Mouse (Mus musculus) CH12.LX (cell line): ENCODE measurements around the gene Tacc2. TPM values are rescaled to one million over a fixed set of nuclear protein-coding genes. Genes with fewer than 3 reads are reported as not detected.

Source experiments
- DNase-seq: peaks from one replicate; pipeline ENCODE4 v3.0.0-alpha.2; 2013; ENCODE audit errors: extremely low read depth
- H3K27ac ChIP-seq: 2 replicates; pipeline ENCODE4 v1.5.1; 2012; ENCODE audit warnings: low read depth, mild to moderate bottlenecking, control low read depth, moderate library complexity; ENCODE audit not compliant: insufficient read depth
- H3K27me3 ChIP-seq: replicated peaks from 2 replicates; pipeline ENCODE3; 2012; ENCODE audit warnings: inconsistent platforms
- H3K36me3 ChIP-seq, 2 experiments: replicated peaks in 1 of 2; 2 replicates each; pipeline versions ENCODE3 to v1.6.1; 2012; ENCODE audit warnings: inconsistent platforms in 1 of 2, low read length in 1 of 2, mild to moderate bottlenecking in 1 of 2, mixed read lengths in 1 of 2, moderate library complexity in 1 of 2; ENCODE audit not compliant: control insufficient read depth in 1 of 2, insufficient read depth in 1 of 2
- H3K4me1 ChIP-seq, 2 experiments: 2 replicates each; pipeline ENCODE4 v1.6.1; 2012; ENCODE audit warnings: inconsistent platforms in 1 of 2, moderate library complexity in 1 of 2; ENCODE audit not compliant: insufficient read depth in 2 of 2, control insufficient read depth in 1 of 2
- H3K4me2 ChIP-seq: 2 replicates; pipeline ENCODE4 v1.6.1; 2012; ENCODE audit warnings: low read depth, mild to moderate bottlenecking, control low read depth; ENCODE audit not compliant: poor library complexity, insufficient read depth, severe bottlenecking
- H3K4me3 ChIP-seq, 3 experiments: fragments of 150-350 bp in 1 of 3; sonication (generic) in 1 of 3; replicated peaks in 1 of 3; 2 replicates each; pipeline versions ENCODE3 to v1.5.1; 2011 to 2012; ENCODE audit warnings: low read depth in 2 of 3, low read length in 2 of 3, mild to moderate bottlenecking in 2 of 3, moderate library complexity in 2 of 3, control low read depth in 1 of 3, improper control_type of control experiment in 1 of 3, inconsistent platforms in 1 of 3, mixed read lengths in 1 of 3; ENCODE audit not compliant: poor library complexity in 1 of 3
- H3K79me2 ChIP-seq: replicated peaks from 2 replicates; pipeline ENCODE4 v1.6.1; 2012; ENCODE audit warnings: mild to moderate bottlenecking, moderate library complexity; ENCODE audit not compliant: control insufficient read depth, poor library complexity, insufficient read depth, severe bottlenecking; ENCODE audit errors: extremely low read depth
- H3K9ac ChIP-seq: 2 replicates; pipeline ENCODE4 v1.6.1; 2012; ENCODE audit warnings: low read depth, mild to moderate bottlenecking, control low read depth, moderate library complexity; ENCODE audit not compliant: insufficient read depth
- H3K9me3 ChIP-seq: replicated peaks from 2 replicates; pipeline ENCODE3; 2012; ENCODE audit warnings: low read length, inconsistent platforms, mixed read lengths
- CHD2 ChIP-seq: IDR thresholded peaks from 2 replicates; pipeline ENCODE4 v1.6.1; 2011; ENCODE audit warnings: low read length, improper control_type of control experiment
- CTCF ChIP-seq, 2 experiments: IDR thresholded peaks in 1 of 2; conservative IDR thresholded peaks in 1 of 2; 2 replicates each; pipeline ENCODE4 v1.5.1; 2011 to 2012; ENCODE audit warnings: low read depth in 2 of 2, low read length in 2 of 2, improper control_type of control experiment in 1 of 2, inconsistent platforms in 1 of 2, mild to moderate bottlenecking in 1 of 2, moderate library complexity in 1 of 2
- E2F4 ChIP-seq: IDR thresholded peaks from 2 replicates; pipeline ENCODE4 v1.6.1; 2011; ENCODE audit warnings: low read depth, low read length, improper control_type of control experiment; ENCODE audit not compliant: insufficient replicate concordance
- ELF1 ChIP-seq: IDR thresholded peaks from 2 replicates; pipeline ENCODE4 v1.6.1; 2014; ENCODE audit warnings: low read depth, mild to moderate bottlenecking, inconsistent platforms, low read length, improper control_type of control experiment
- EP300 ChIP-seq: IDR thresholded peaks from 2 replicates; pipeline ENCODE4 v1.6.1; 2011; ENCODE audit warnings: low read length, improper control_type of control experiment
- GABPA ChIP-seq: IDR thresholded peaks from 2 replicates; pipeline ENCODE4 v1.6.1; 2012; ENCODE audit warnings: low read depth, low read length, improper control_type of control experiment, inconsistent platforms; ENCODE audit not compliant: insufficient replicate concordance
- IRF4 ChIP-seq: IDR thresholded peaks from 2 replicates; pipeline ENCODE4 v1.6.1; 2014; ENCODE audit warnings: low read depth, mild to moderate bottlenecking, inconsistent platforms, low read length, improper control_type of control experiment
- JUN ChIP-seq: IDR thresholded peaks from 2 replicates; pipeline ENCODE4 v1.6.1; 2011; ENCODE audit warnings: low read depth, mild to moderate bottlenecking, low read length, improper control_type of control experiment, moderate library complexity; ENCODE audit not compliant: insufficient read depth
- JUND ChIP-seq: conservative IDR thresholded peaks from 2 replicates; pipeline ENCODE4 v1.6.1; 2011; ENCODE audit warnings: low read depth, low read length, improper control_type of control experiment
- MAFK ChIP-seq: IDR thresholded peaks from 2 replicates; pipeline ENCODE4 v1.6.1; 2011; ENCODE audit warnings: low read length, improper control_type of control experiment; ENCODE audit not compliant: insufficient replicate concordance
- MAZ ChIP-seq: IDR thresholded peaks from 2 replicates; pipeline ENCODE4 v1.6.1; 2012; ENCODE audit warnings: low read depth, mild to moderate bottlenecking, inconsistent platforms, low read length, improper control_type of control experiment, moderate library complexity
- MEF2A ChIP-seq: IDR thresholded peaks from 2 replicates; pipeline ENCODE4 v1.6.1; 2014; ENCODE audit warnings: low read depth, mild to moderate bottlenecking, inconsistent platforms, low read length, improper control_type of control experiment, borderline replicate concordance
- MXI1 ChIP-seq: IDR thresholded peaks from 2 replicates; pipeline ENCODE4 v1.6.1; 2011; ENCODE audit warnings: mild to moderate bottlenecking, low read depth, low read length, improper control_type of control experiment
- POLR2A ChIP-seq: IDR thresholded peaks from 2 replicates; pipeline ENCODE4 v1.6.1; 2011; ENCODE audit warnings: low read depth, mild to moderate bottlenecking, improper control_type of control experiment, low read length
- POLR2AphosphoS2 ChIP-seq: IDR thresholded peaks from 2 replicates; pipeline ENCODE4 v1.6.1; 2011; ENCODE audit warnings: low read depth, low read length, improper control_type of control experiment
- RAD21 ChIP-seq: IDR thresholded peaks from 2 replicates; pipeline ENCODE4 v1.6.1; 2011; ENCODE audit warnings: low read depth, mild to moderate bottlenecking, low read length, improper control_type of control experiment, moderate library complexity
- RCOR1 ChIP-seq: conservative IDR thresholded peaks from 2 replicates; pipeline ENCODE4 v1.6.1; 2012; ENCODE audit warnings: low read depth, mild to moderate bottlenecking, inconsistent platforms, low read length, improper control_type of control experiment
- SMC3 ChIP-seq: IDR thresholded peaks from 2 replicates; pipeline ENCODE4 v1.6.1; 2011; ENCODE audit warnings: low read depth, low read length, improper control_type of control experiment
- TBP ChIP-seq: conservative IDR thresholded peaks from 2 replicates; pipeline ENCODE4 v1.6.1; 2011; ENCODE audit warnings: low read depth, low read length, improper control_type of control experiment
- TCF12 ChIP-seq: IDR thresholded peaks from 2 replicates; pipeline ENCODE4 v1.6.1; 2014; ENCODE audit warnings: low read depth, mild to moderate bottlenecking, inconsistent platforms, low read length, improper control_type of control experiment
- USF2 ChIP-seq: conservative IDR thresholded peaks from 2 replicates; pipeline ENCODE4 v1.6.1; 2011; ENCODE audit warnings: low read depth, low read length, improper control_type of control experiment
- ZC3H11A ChIP-seq: IDR thresholded peaks from 2 replicates; pipeline ENCODE4 v1.6.1; 2012; ENCODE audit warnings: low read depth, mild to moderate bottlenecking, inconsistent platforms, low read length, improper control_type of control experiment
- ZNF384 ChIP-seq: IDR thresholded peaks from 2 replicates; pipeline ENCODE4 v1.6.1; 2012; ENCODE audit warnings: low read depth, low read length, improper control_type of control experiment, inconsistent platforms
- dilution Hi-C: fragments of 300-500 bp; cut with MboI; formaldehyde crosslinking; loops from 2 replicates; pipeline ENCODE4 v1.14.3; 2020; ENCODE audit warnings: low sequenced_read_pairs; ENCODE audit not compliant: extremely low pct_unique_long_range_greater_than_20kb, extremely low pct_ligation_motif_present
- in situ Hi-C: fragments of 300-500 bp; cut with MboI; formaldehyde crosslinking; loops from 3 replicates; pipeline ENCODE4 v1.14.3; 2019; ENCODE audit warnings: low sequenced_read_pairs, low pct_ligation_motif_present, low pct_unique_long_range_greater_than_20kb, mixed read lengths
- polyA plus RNA-seq: library from polyadenylated mRNA; unstranded; fragments of >175 nt; gene quantifications from 2 replicates; pipeline ENCODE4 v1.2.1, GENCODE M21; 2012; ENCODE audit warnings: low read depth; ENCODE audit not compliant: insufficient read length
- total RNA-seq, 2 experiments: library from RNA; depleted of rRNA; stranded (reverse); fragments of 300-350 nt in 1 of 2; fragments of >200 nt in 1 of 2; gene quantifications; 2 replicates each; pipeline ENCODE4 v1.2.3; 2012 to 2014

Tacc2 gene
- total and polyA plus RNA-seq, 3 experiments: 0.13 to 0.41 TPM; not detected in 1

DNA sequence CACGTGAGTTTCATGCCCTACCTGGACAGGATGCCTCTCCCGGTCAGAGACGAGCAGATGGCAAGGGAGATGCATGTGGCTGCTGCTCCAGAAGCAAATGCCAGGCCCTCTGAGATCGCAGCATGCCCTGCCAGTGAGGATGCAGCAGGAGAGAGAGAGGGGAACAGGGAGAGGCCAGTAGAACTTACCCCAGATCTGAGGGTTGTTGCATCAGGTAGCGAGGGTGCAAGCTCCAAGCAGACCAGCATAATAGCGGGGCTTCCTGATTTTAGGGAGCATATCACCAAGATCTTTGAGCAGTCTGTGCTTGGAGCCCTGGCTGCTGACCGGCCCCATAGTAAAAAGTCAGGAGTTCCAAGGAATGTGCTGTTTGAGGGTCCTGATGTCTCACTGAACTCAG is 48.1 kb downstream of the Tacc2 start:
- no peak for DNase-seq
- no peaks in the 10 kb centered on the region for H3K9me3 ChIP-seq
- in situ Hi-C loops (no loop called here), dilution Hi-C loops (no loop called here)
- H3K27me3 ChIP-seq: peaks cover 90% of the 10 kb centered on the region
- no peak overlapping the region for H3K27ac ChIP-seq
- TF ChIP-seq TBP (no peak), ELF1 (no peak), MAFK (no peak), JUND (no peak), E2F4 (no peak), MXI1 (no peak), ZC3H11A (no peak), ZNF384 (no peak), GABPA (no peak), POLR2A (no peak), CHD2 (no peak), IRF4 (no peak), EP300 (no peak)
- no peaks in the 10 kb centered on the region for H3K79me2 ChIP-seq
- no peak overlapping the region for H3K9ac ChIP-seq
- H3K36me3 ChIP-seq: no peaks in the 10 kb centered on the region
- H3K4me2 ChIP-seq: no peak overlapping the region
- no peak overlapping the region for H3K4me3 ChIP-seq
- no peaks in the 10 kb centered on the region for H3K4me1 ChIP-seq

DNA sequence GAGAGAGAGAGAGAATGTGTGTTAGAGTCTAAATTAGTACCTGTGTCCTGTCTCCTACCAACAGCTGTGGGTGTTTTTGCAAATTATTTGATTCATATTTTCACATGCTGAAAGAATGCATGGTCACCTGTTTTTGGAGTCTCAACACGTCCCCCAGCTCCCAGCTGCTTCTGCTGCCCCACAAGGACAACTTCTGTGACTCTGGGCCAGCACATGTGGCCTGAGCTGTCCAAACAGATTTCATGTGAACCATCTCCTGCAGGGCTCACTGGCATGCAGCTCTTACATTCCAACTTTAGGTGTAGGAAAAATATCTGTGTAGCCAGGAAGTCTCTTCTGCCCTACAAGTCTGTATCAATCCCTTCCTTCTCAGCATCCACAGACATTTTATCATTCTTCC is 51.4 kb downstream of the Tacc2 start:
- DNase-seq: no peak
- H3K9ac ChIP-seq: no peak overlapping the region
- H3K27me3 ChIP-seq: peaks cover 88% of the 10 kb centered on the region
- H3K79me2 ChIP-seq: no peaks in the 10 kb centered on the region
- no peak for TF ChIP-seq POLR2AphosphoS2
- TF ChIP-seq MEF2A: no peak
- TF ChIP-seq RAD21: no peak
- TF ChIP-seq CTCF (conservative IDR thresholded peaks at IDR 0.05 in 1 of 2, IDR thresholded peaks at IDR 0.05 in 1 of 2; ENCODE audit: low read depth in 2 of 2, low read length in 2 of 2): no peak
- TF ChIP-seq JUN: no peak
- no peak for TF ChIP-seq TCF12
- TF ChIP-seq EP300: no peak
- TF ChIP-seq USF2: no peak
- no peak for TF ChIP-seq RCOR1
- TF ChIP-seq MAZ: no peak
- no peak for TF ChIP-seq SMC3
- no peak for TF ChIP-seq POLR2A
- H3K4me1 ChIP-seq: no peaks in the 10 kb centered on the region
- no peak overlapping the region for H3K27ac ChIP-seq
- H3K9me3 ChIP-seq: no peaks in the 10 kb centered on the region
- H3K4me3 ChIP-seq: no peak overlapping the region
- no peaks in the 10 kb centered on the region for H3K36me3 ChIP-seq
- dilution Hi-C loops: no loop called here
- in situ Hi-C loops: no loop called here
- H3K4me2 ChIP-seq: no peak overlapping the region
